Mouse (Mus musculus) MEL (cell line): Measurements from ENCODE around the gene Asb14.

Source experiments
- CHD1 ChIP-seq: IDR thresholded peaks from 2 replicates; pipeline ENCODE4 v1.6.1; 2012; ENCODE audit warnings: low read depth, mild to moderate bottlenecking, inconsistent platforms, low read length, improper control_type of control experiment
- CTCF ChIP-seq, 3 experiments: IDR thresholded peaks in 2 of 3; conservative IDR thresholded peaks in 1 of 3; 2 replicates each; pipeline ENCODE4 v1.5.1; 2011 to 2012; ENCODE audit warnings: low read length in 3 of 3, low read depth in 2 of 3, mild to moderate bottlenecking in 2 of 3, improper control_type of control experiment in 1 of 3, inconsistent platforms in 1 of 3, mixed read lengths in 1 of 3, moderate library complexity in 1 of 3; ENCODE audit not compliant: control insufficient read depth in 1 of 3, insufficient read depth in 1 of 3, poor library complexity in 1 of 3, severe bottlenecking in 1 of 3
- GABPA ChIP-seq: IDR thresholded peaks from 2 replicates; pipeline ENCODE4 v1.6.1; 2012; ENCODE audit warnings: low read depth, mild to moderate bottlenecking, inconsistent platforms, low read length, improper control_type of control experiment, moderate library complexity
- JUND ChIP-seq: IDR thresholded peaks from 2 replicates; pipeline ENCODE4 v1.6.1; 2011; ENCODE audit warnings: low read depth, mild to moderate bottlenecking, improper control_type of control experiment, low read length
- MAX ChIP-seq: IDR thresholded peaks from 2 replicates; pipeline ENCODE4 v1.6.1; 2011; ENCODE audit warnings: low read length, improper control_type of control experiment
- TCF12 ChIP-seq: IDR thresholded peaks from 2 replicates; pipeline ENCODE4 v1.6.1; 2014; ENCODE audit warnings: low read depth, mild to moderate bottlenecking, inconsistent platforms, low read length, improper control_type of control experiment, moderate library complexity
- USF1 ChIP-seq: IDR thresholded peaks from 2 replicates; pipeline ENCODE4 v1.6.1; 2014; ENCODE audit warnings: low read depth, mild to moderate bottlenecking, inconsistent platforms, low read length, improper control_type of control experiment, moderate library complexity
- ZMIZ1 ChIP-seq: IDR thresholded peaks from 2 replicates; pipeline ENCODE4 v1.6.1; 2012; ENCODE audit warnings: low read depth, mild to moderate bottlenecking, inconsistent platforms, low read length, improper control_type of control experiment, moderate library complexity

GRCm38 (mm10) chr14:26911826-26912225, 17.5 kb downstream of the Asb14 start:
- TF ChIP-seq USF1 (no peak), TCF12 (no peak), CTCF (IDR thresholded peaks at IDR 0.05 in 2 of 3, conservative IDR thresholded peaks at IDR 0.05 in 1 of 3; ENCODE audit: control insufficient read depth in 1 of 3, insufficient read depth in 1 of 3, low read depth in 2 of 3, low read length in 3 of 3, poor library complexity in 1 of 3, severe bottlenecking in 1 of 3) (no peak), MAX (no peak), ZMIZ1 (no peak), GABPA (no peak), CHD1 (no peak), JUND (no peak)
